Mouse (Mus musculus): ENCODE results near the gene Gpt2.

GRCm38 (mm10) chr8:85554391-85555180 lies 62.2 kb downstream of the Gpt2 start:
- no peak for TF ChIP-seq CTCF (IDR thresholded peaks at IDR 0.05; ENCODE audit: low read depth)
- TF ChIP-seq EP300 (IDR thresholded peaks at IDR 0.05; ENCODE audit: low read depth) = no peak
